Mouse (Mus musculus) brain, embryonic 14.5 days (tissue): ENCODE data around the gene Clcf1. TPM values are rescaled to one million over a fixed set of nuclear protein-coding genes. Genes with fewer than 3 reads are reported as not detected.

Experiments
- DNase-seq: peaks from one replicate; pipeline ENCODE4 v3.0.0-alpha.2; 2011; ENCODE audit warnings: low read depth
- CTCF ChIP-seq: fragments of 200-500 bp; IDR thresholded peaks from 2 replicates; pipeline ENCODE4 v1.5.1; 2012; ENCODE audit warnings: inconsistent platforms, mild to moderate bottlenecking, moderate library complexity, borderline replicate concordance; ENCODE audit not compliant: insufficient read depth, insufficient read length; ENCODE audit errors: extremely low read depth
- POLR2A ChIP-seq: fragments of 200-500 bp; IDR thresholded peaks from 2 replicates; pipeline ENCODE4 v1.6.1; 2012; ENCODE audit warnings: mild to moderate bottlenecking, inconsistent platforms, borderline replicate concordance; ENCODE audit not compliant: poor library complexity, insufficient read depth, insufficient read length, severe bottlenecking; ENCODE audit errors: extremely low read depth
- polyA plus RNA-seq: library from polyadenylated mRNA; depleted of rRNA; stranded (reverse); fragments of >200 nt; gene quantifications from 2 replicates; pipeline ENCODE4 v1.2.3, GENCODE M21; 2012; rRNA removed

Clcf1 gene
- 2.3 and 3.7 TPM in 2 replicates for polyA plus RNA-seq

DNA sequence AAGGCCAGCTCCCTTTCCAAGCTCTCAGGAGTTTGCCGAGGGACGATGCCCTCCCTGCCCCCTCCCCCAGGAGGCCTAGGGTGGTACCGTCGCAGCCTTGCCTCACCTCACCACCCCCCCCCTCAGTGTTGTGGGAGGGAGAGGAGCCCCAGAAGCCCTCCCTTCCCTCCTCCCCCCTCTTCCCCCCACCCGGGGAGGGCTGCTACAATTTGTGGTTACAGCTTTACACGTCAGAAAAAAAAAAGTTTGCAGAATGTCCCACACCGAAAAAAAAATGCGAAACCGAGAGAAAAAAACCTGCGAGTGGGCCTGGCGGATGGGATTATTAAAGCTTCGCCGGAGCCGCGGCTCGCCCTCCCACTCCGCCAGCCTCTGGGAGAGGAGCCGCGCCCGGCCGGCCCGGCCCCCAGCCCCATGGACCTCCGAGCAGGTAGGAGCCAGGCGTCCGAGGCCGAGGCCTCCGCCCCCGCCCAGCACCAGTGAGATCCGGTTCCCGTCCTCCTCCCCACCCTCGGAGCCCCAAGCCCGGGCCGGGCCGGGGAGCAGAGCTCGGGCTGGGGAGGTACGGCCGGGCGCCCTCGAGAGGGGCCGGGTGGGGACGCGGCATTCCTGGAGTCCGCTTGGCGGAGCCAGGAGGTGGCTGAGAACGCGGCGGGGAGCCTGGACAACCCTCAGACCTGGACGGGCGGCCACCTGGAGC lies at the start of gene Clcf1, which contains the start of gene AC109138.7:
Gene Clcf1, plus strand, starts transcription at position 168 of the 700 bp plus-strand sequence.
Gene AC109138.7, plus strand, starts transcription at position 287 of the 700 bp plus-strand sequence.
- no peak for DNase-seq
- no peak for TF ChIP-seq POLR2A
- TF ChIP-seq CTCF, result no peak

DNA sequence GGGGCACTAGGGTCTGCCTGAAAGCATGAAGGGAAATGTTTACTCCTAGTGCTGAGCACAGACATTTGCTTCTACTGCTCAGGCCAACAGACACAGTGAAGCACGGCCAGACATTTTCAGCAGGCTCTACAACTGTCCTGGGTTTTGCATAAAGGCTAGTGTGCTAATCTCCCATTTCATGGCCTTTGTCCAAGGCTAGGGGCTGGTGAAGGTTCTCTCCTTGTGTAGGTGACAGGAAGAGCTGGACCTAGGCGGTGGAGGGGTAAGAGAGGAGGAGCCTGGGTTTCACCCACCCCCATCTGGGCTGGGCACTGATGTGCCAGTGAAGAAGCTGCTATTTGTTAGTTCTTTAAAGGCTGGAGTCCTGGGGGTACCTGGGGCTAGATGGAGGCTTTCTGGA lies 49.3 kb upstream of the Clcf1 start:
- no peak for DNase-seq
- TF ChIP-seq CTCF (no peak), POLR2A (no peak)

DNA sequence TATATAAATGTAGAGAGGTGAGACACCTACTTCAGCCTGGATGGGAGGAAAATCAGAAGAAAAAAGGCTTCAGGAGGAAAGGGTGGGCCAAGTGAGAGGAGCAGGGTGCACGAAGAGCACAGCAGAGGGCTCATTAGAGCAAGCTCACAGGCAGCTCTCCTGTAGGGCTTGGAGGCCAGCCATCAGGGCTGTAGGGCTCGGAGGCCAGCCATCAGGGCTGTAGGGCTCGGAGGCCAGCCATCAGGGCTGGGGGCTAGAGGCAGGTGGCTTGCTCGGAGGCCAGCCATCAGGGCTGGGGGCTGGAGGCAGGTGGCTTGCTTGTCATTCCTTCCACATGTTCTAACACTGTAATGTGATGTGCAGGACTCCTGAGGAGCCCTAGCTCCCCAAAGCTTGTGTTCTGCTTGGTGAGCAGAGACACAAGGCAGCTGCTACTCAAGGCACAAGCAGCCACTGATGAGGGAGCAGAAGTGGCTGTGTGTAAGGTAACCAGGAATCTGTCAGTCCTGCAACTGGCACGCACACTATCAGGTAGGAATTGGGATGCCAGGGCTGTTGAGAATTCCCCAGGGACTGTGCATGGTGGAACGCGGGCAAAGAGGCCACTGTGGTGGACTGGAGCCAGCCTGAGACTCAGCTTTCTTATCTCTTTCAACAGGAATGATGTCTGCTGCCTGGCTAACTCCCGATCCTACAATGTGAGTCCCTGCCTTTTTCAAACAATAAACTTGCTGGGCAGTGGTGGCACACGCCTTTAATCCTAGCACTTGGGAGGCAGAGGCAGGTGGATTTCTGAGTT lies 47.2 kb upstream of the Clcf1 start:
- TF ChIP-seq POLR2A, result no peak
- TF ChIP-seq CTCF, result no peak
- no peak for DNase-seq

DNA sequence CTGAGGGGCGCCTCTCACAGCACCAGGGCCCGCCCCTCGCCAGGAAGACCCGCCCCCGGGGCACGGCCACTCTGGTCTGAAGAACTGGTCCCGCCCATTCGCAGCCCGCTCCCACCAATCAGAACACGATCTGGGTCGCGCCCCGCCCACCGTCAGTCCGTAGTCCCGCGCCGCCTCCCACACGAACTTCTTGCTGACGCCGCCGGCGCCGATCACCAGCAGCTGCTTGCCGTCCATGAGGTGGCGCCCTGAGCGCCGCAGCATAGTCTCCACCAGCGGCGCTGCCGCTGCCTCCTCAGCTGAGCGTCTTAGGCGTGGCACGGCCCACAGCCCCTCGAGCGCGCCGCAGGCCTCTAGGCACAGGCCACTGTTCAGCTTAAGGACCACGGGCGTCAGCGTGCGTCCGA lies 44.7 kb upstream of the Clcf1 start:
- DNase-seq, result peak; percentile 100
- TF ChIP-seq CTCF (peak; percentile 81), POLR2A (peak; percentile 87)

DNA sequence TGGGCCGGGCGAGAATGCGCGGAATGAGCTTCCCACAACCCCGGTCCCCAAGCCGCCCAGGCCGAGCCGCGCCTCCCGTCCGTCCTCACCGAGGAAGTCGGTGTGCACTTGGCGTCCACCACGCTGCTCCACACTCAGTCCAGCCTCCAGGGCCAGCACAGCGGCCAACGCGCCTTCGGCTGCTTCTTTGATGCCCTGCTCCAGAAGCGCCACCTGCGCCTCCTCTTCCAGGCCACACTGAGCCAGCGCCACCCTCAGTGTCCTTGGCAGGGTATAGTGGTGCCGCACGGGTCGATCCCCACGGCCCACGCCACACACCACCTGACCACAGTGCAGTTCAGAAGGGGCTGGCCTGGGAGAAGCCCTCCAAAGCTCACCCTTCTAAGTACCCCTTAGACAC lies 44.2 kb upstream of the Clcf1 start:
- TF ChIP-seq POLR2A (no peak), CTCF (no peak)
- no peak for DNase-seq

DNA sequence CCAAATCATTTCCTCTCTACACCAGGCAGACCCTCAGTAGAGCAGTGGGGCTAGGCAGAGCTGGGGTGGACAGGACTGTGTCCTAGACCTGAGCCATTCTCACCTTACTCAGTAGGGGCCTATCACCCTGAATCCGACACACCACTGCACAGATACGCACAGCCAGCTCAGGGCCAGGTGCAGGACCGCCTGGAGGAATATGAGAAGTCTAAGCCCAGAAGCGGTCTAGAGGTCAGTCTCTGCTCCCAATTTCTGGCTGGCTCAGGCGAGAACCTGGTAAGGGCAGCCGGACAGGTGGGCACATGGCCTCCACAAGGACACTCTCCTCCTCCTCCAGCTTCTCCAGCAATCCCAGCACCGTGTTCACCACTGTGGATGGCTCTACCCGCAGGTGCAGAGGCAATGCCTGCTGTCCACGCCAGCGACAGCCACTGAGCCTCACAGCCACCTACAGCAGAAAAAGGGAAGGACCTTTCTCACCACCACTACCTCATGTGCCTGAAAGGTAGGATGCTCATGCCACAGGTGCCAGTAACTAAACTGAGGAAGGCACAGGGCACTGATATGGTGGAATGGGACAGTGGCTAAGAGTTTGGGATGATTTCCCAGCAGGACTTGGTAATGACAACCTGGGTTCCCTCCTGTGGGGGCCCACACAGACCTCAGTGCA lies 43.2 kb upstream of the Clcf1 start:
- DNase-seq, result no peak

DNA sequence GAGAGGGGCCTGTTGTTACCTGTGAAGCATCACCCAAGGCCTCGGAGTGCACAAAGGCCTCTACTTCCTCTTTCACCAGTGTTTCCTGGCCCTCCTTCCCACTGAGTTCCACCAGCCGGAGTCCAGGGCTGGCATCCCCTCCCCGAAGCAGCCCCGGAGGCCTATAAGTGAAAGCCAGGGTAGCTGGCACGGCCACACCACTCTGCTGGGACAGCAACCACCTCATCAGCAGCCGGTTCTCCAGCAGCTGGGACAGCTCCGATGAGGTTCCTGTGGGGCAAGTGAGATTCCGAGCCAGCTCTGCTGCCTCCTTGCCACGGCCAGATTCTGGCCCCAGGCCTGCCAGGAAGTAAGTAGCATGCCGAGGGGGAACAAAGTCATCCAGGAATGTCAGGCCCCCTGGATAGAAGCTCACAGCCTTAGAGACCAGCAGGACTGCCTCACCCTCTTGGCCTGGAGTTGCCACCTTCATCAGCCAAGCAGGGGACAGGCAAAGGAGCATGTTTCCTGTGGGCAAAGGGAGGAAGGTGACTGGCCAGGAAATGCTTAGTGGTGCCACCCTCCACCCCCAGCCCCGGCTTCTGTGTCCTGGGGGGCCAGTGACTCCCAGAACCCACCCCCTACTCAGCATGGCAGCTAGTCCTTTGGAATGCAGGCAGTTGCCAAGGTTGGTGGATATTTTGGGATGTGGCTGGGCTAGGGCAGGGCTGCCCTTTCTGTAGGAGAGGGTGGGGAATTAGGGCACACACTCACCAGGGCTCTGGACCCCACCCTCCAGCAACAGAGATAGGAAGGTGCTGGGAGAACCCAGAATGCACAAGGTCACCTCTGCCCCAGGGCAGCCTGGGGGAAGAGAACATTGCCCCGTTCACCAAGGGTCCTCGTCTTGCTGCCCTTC lies 42.4 kb upstream of the Clcf1 start:
- TF ChIP-seq CTCF, result no peak
- no peak for TF ChIP-seq POLR2A
- DNase-seq, result no peak

More for the DNA sequence above, 43.2 kb upstream of the Clcf1 start:
- no peak for TF ChIP-seq POLR2A
- TF ChIP-seq CTCF, result no peak

DNA sequence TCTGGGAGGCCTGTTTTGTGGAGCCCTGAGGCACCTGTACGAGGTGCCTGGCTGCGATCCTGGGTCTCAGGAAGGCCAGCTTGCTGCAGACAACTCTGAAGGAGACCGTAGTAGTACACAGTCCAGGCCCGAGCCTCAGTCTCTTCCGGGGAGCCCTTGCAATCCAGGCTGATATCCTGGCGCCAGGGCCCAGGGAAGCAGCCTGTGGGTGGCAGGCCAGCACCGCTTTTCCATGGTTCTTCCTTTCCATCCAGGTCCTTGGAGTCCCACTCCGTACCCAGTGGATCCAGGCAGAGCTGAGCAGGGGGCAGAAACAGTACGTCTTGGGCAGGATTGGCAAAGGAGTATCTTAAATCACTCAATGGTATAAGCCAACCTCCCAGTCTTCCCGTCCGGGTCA lies 41.1 kb upstream of the Clcf1 start:
- no peak for DNase-seq
- TF ChIP-seq CTCF, result no peak
- TF ChIP-seq POLR2A, result no peak

DNA sequence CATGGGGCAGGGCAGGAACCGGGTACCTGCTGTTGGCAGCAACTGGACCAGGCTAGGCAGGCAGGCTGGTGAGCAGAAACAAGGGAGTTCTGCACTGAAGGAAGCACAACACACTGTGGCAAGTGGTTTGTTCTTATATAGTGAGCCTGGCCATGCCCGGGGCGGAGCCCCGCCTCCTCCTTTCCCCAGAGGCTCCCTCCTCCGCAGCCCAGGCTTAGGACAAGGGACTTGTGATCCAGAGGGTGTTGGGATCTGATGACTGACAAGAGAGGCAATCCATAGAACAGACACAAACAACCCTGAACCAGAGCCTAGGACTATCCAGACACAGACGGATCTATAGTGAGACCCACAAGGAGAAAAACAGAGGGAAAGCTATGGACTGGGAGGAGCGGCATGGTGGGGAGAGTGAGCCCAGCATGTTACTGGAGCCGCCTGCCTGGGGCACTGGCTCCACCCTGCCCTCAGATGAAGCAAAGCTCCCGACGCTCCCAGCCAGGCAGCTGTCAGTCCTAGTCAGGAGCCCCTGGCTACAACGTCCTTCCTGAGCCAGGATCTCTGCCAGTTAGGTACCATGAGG lies 38.6 kb upstream of the Clcf1 start, which contains the start of gene Carns1:
Gene Carns1, minus strand, starts transcription at position 112 of the 580 bp plus-strand sequence.
- DNase-seq, result peak; percentile 35

DNA sequence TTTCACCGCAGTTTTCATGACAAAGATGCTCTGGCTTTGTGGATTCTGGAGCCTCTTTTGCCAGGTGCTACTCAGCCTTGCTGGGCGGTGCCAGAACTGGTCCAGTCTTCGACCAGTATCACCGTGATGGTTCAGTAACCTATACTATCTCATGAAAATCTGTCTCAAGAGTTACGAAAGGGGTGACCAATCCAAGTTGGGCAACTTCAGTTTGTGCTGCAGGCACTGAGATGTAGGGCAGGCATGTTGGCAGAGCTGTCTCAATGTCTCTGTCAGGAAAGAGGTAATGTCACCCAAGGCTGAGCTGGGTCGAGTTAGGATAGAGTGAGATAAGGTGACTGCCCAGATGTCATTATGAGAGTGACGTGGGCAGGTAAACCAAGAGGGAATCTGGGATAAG lies 33.6 kb upstream of the Clcf1 start:
- no peak for DNase-seq
- TF ChIP-seq POLR2A (no peak), CTCF (no peak)

More for the DNA sequence above, 38.6 kb upstream of the Clcf1 start, which contains the start of gene Carns1:
- no peak for TF ChIP-seq CTCF
- no peak for TF ChIP-seq POLR2A
